Mouse (Mus musculus) CD4-positive, CD25-positive, alpha-beta regulatory T cell, adult 2 months (primary cell): ENCODE data around the gene Babam1.

Experiments
- DNase-seq: peaks from one replicate; pipeline ENCODE4 v3.0.0-alpha.2; 2012; ENCODE audit warnings: low read depth, low spot score

Babam1 gene

DNA sequence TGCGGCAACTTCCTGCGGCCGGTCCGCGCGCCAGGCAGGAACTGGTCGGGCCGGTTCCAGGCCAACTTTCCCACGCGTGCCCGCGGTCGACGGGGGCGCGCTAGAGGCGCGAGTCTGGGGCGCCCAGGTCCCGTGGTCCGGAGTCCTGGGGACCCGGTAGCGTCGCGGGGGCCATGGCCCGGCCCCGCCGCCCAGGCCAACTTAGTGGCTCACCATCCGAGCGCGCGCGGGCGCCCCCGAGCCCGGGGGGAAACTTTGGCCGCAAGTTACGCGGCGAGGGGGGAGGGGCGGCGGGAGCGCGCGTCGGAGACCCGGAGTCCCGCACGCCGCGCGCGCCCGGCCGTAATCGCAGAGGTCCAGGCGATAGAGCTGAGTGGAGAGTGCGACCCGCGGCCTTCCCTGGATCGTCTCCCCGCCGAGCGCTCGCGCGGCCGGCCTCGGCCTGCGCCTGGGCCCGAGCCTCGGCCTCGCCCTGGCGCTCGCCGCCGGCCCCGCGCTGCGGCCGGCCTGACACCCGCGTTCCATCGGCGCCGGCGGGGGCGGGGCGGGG lies 15.2 kb upstream of the Babam1 start, which contains the start of gene Nr2f6:
Nr2f6 (minus strand) TSS at position 540 of the 550 bp plus-strand sequence.
- DNase-seq: no peak

DNA sequence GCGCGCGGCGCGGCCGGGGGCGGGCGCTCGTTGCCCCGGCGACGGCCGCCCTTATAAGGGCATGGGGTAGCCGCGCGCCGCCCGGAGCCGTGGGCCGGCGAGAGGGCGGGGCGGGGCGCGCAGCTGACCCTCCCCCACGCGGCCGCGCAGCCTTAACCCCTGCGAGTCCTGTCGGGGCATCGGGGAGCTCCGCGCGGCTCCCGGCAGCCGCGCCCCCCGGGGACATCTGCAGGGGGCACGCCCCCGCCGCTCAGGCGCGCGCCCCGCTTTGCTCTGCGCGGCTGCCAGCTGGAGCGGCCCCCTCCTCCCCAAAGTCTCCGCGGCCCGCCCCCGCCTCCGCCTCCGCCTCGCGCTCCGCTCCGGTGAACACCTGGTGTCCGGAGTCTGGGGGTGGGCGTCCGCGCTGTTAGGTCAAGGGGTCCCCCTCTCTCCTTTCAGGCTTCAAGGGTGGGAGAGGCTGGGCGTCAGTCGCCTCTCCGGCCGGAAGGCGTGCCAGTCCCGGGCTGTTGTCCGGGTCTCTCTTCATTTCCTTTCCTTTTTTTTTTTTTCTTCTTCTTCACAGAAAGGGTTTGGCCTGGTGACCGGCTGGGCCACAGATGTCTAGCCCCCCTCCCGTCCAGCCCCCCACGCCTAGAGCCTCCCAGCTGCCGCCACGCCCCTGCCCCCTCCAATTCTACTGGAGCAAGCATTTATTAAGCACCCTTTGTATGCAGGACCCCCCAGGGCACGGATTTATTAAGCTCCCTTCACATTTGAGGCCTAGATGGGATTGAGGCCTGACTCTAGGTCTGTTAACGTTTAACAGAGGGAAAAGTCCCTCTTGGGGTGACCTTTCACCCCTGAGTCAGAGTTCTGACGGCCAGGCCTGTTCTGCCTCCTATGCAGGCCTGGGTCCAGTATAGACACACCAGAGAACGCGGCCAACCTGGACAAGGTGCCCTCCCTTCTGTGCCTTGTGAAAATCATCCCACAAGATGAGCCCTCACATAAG lies 14.4 kb upstream of the Babam1 start:
- peak; percentile 82 for DNase-seq

DNA sequence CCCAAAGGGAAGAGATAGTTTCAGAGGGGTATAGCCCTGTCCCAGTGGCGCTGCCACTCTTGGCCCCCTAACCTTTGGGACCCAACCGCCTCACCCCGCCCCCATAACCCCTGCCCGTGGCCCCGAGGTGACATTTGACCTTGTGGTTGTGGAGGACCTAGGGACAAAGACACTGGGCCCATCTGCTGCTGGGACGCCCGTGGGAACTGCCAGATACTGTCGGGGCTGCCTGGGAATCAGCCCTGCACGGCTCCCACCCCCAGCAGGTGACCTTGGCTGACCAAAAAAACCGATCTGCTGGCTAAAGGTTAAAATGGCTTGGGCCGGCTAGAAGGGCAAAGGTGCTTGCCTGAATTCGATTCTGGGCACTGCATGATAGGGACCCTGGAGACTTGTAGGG lies 13.3 kb upstream of the Babam1 start:
- no peak for DNase-seq

DNA sequence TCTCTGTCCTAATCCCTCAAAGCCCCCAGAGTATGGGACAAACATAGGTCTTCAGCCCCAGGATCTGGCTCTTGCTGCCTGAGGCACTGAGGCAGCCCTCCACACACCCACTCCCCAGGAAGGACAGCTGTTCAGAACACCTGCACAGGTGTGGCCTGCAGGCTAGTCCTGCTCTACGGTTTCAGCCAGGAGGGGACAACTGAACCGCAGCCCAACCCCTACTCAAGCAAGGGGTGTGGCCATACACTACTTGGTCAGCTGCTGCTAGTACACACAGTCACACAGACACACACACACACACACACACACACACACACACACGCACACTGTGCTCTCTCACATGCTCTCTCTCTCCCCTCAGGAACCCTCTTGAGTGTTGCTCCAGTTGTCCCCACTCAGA lies 12.8 kb upstream of the Babam1 start:
- no peak for DNase-seq

DNA sequence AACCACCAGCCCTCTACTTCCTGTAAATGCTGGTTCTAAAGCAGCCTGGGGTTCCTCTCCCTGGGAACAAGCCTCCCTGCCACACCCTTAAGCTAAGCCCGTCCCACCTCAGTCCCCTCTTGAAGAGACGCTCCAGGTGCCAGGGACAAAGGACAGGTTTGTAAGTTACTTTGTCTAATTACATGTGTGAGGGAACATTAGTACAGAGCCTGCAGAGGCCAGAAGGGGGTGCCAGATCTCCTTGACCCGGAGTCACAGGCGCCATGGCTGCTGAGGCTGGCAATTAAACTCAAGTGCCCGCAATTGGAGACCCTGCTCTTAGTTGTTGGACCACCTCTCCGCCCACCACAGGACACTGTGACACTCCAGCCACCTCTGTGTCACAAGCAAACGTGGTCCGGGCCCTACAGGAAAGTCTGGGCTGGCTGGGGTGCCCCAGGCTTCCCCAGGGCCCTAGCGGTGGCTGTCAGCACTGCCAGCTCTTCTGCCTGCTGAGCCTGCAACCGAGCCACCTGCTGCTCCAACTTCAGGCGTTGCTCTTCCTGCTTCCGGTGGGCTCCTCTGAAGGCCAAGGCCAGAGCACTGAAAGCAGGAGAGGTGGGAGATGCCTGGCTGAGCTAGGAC lies 11.3 kb upstream of the Babam1 start:
- DNase-seq: no peak

DNA sequence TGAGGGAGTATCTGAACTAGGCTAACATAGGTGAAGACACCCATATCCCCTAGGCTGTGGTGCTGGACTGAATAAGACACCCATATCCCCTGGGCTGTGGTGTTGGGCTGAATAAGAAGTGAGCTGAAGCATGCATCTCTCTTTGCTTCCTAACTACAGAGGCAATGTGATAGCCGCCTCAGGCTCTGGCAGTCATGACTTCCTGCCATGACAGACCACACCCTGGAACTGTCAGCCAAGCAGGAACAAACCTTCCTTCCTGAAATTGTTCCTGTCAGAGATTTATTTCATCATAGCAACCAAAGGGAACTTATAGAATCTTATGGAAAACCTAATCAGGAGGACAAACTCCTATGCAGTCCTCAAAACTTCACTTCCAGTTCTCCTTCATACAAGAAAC lies 8.4 kb upstream of the Babam1 start:
- no peak for DNase-seq

DNA sequence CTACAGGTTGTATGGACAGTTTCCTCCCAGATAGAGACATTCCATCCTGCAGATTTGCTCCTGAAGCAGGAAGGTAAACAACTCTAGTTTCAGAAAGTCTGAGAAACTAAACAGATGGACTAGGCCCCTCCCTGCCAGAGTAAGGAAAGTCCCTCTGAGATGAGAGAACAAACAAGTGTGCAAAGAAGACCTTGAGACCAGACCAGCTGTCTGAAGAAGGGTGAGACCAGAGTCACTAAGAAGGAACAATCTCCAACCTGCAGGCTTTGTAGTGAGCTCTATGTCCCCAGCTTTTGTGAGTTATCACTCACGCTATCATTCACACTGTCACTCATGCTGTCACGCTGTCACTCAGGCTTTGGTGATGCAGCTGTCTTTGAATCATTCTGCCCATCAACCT lies 5.0 kb upstream of the Babam1 start:
- no peak for DNase-seq

DNA sequence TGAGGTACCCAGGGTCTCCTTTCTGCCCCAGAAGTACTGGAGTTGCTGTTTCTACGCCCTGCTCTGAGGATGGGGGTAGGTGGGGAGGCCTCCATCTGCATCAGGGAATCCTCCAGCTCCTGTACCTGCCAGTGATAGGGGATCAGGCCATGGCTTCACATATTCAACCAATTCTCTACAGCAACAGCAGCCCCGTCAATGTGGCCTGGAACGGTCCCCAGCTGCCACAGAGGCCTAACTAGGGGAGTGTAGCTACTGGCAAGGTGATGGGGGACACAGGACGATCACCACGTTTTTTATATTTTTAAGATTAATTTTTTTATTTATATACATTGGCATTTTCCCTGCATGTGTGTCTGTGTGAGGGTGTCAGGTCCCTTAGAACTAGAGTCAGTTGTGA lies 4.3 kb upstream of the Babam1 start:
- no peak for DNase-seq

DNA sequence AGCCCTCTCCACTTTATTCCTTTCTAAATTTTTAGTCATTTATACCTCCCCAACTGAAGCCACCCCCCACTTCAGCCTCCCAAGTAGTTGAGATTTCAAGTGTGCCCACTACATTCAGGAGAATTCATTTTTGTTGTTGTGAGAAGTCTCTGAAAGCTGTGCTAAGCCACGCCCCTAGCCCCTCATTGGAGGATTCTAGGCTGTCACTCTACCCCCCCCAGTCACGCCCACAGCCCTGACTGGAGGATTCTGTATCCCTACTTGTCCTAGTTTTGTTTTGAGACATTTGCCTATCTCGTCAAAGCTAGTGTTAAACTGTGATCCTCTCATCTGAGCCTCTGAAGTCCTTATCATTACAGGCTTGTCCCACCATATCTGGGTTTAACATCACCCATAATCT lies 3.8 kb upstream of the Babam1 start:
- no peak for DNase-seq

DNA sequence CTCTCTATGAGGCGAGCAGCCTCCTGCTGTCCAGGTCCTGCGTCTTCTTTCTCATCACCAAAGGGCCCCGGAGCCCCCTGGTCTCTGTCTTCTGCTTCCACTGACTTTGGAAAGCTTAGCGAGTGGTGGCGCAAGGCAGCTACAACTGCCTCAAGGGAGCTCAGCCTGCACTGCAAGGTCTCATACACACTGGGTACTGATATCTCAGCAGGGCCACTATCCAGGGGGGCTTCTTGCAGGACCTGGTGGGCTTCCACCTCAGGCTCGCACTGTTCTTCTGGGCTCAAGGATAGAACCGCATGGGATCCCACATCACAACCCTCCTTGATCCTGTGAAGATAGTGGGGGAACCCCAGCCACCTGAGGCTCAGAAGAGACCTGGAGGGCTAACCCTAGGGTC lies 2.2 kb upstream of the Babam1 start:
- DNase-seq: no peak

DNA sequence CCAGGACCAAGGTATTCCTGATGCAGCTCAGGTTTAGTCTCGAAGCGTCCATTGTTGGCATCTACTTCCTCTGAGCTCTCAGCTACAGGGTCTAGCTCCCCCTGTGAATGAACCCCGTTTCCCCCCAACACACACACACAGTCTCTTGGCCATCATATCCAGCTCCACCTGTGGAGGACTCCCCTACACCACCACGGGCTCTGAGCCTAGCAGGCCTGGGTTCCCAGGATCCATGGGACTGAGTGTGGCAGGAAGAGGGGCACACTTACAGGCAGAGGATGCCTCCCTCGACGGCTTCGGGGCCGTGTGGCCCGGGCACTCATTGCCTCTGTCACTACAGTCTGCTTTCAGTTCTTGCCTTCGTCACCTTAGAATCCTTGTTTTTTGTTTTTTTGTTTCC lies 1.6 kb upstream of the Babam1 start:
- no peak for DNase-seq

DNA sequence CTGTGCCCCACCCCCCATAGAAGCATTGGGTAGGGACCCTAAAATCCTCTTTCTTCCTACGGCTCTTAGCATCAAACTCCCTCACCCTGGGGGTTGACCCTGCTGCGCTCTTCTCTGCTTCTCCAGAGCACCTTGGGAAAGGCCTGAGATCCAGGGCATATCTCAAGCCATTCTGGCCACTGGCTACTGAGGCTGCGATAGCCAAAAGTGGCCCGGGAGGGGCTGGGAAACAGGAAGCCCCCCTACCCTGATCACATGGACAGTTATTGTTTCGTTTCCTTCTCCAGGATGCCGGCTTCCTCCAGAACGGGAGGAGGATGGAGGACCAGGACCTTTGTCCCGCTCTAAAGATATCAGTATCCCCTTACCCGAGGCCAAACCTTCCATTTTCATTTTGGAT lies 1.0 kb upstream of the Babam1 start, which contains the start of gene Ushbp1:
Ushbp1 (minus strand) TSS at position 174 of the 400 bp plus-strand sequence.
- no peak for DNase-seq

DNA sequence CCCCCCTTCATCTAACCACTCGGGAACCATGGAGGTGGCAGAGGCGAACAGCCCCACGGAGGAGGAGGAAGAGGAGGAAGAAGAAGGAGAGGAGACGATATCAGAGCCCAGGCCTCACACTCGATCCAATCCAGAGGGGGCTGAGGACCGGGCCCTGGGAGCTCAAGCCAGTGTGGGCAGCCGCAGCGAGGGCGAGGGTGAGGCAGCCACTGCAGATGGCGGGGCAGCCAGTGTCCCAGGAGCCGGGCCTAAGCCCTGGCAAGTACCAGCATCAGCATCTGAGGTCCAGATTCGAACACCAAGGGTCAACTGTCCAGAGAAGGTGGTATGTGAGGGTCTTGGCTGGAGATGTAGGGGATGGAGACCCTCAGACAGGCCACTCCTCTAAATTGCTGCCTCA lies 1.0 kb downstream of the Babam1 start:
- no peak for DNase-seq

DNA sequence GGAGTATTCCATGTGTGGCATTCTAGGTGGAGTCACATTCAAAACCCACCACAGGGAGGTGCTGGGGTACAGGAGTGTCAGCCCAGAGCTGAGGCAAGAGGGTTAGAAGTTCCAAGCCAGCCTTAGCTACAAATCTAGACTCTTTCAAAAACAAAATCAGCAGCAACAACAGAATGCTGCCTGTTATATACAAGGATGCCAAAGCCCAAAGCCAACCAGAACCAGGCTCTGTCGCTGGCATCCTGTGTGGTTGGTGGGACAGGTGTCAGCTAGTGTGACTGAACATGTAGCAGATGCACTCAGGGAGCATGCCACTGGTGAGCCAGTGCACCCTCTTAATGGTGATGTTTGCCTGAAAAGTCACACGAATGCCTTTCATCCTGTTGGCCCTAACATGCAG lies 4.2 kb downstream of the Babam1 start:
- DNase-seq: no peak

DNA sequence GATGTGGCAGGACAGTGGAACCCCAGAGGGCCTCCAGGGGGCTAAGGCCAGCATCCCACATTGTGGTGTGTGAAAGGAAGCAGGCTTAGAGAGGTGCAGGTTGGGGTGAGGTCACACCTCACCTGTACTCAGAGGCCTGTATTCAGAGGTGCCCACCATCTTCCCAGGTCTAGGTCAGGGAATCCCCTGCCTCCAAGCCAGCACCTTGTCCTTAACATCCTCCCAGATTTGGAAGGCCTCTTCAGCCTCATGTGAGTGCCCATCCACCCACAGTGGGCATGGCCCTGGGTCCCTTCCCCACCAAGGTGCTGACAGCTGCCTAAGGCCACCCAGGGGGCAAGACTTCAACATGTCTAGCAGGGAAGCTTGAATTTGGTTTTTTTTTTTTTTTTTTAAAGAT lies 4.8 kb downstream of the Babam1 start:
- DNase-seq: no peak

DNA sequence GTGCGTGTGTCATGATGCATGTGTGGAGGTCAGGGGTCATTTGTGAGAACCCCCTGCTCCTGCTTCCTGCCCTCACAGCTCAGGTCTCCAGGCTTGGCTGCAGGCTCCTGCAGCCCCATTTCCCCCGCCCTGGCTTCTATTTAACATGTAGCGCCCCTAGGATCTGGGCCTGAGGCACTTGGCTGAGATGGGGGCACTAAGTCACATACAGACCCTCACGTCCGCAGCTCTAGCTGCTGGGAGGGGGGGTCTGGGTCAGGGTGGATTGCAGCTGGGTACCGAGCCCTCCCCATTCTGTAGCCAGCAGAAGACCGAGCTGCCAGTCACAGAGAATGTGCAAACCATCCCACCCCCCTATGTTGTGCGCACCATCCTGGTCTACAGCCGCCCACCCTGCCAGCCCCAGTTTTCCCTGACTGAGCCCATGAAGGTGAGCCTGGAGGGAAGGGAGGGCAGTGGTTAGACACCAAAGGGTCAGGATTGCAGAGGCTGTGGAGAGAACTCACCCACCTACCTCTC lies 5.8 kb downstream of the Babam1 start:
- no peak for DNase-seq

DNA sequence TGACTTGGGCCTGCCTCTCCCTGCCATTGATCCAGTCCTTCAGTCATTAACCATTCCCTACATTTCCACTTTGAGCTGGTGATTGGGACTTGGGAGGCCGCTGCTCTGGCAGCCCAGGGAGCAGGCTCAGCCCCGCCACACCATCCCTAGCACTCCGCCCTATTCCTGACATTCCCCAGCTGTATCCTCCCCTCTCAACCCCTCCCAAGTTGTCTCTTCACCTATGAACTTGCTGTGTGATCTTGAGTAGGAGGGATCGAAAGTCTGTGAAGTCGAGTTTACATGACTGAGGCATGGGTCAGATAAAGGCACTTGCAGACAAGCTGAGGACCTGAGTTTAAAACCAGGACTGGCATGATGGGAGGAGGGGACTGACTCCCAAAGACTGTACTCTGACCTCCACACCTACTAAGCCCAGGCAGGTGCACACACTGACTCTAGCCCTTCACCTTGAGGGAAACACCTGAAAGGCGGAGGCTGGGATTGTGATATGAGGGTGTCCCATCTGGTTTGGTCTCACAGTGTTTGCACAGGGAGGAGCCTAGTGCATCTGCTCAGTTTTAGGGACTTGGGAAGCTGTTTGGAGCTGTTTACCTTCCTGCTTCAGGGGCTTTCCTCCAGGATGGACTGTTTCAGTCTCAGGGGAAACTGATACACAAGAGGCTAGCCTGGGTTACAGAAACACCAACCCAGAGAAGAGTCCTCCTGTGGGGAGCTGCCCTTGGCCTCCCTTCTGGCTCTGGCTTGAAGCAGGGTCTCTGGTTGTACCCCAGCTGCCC lies 6.6 kb downstream of the Babam1 start:
- no peak for DNase-seq

DNA sequence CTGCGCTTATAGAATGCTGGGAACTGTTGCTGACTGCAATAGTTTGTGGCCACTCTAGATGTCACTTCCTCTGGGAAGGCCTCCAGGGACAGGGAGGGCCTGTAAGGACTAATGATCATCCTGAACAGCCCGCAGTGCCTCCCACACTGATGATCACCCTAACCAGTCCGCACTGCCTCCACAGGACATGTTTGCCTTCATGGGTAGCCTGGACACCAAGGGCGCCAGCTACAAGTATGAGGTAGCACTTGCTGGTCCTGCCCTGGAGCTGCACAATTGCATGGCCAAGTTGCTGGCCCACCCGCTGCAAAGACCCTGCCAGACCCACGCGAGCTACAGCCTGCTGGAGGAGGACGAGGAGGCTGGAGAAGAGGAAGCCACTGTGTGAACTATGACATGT lies 7.3 kb downstream of the Babam1 start:
- no peak for DNase-seq

DNA sequence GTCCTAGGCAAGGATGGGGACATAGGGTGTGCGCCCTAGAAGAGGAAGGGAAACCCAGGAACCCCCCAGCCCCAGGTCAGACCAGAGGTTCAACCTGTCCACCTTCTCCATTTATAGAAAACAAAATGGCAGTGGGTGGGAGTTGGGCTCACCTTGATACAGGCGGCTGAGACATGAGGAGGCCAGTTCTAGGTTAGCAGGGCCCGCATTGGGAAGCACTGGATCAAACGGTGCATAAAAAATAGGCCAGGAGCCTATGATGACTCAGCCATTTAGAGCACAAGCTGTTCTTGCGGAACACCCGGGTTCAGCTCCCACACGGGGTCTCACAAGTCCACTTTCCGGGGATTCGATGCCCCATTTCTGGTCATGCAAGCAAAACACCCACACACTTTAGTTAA lies 8.3 kb downstream of the Babam1 start:
- DNase-seq: no peak

DNA sequence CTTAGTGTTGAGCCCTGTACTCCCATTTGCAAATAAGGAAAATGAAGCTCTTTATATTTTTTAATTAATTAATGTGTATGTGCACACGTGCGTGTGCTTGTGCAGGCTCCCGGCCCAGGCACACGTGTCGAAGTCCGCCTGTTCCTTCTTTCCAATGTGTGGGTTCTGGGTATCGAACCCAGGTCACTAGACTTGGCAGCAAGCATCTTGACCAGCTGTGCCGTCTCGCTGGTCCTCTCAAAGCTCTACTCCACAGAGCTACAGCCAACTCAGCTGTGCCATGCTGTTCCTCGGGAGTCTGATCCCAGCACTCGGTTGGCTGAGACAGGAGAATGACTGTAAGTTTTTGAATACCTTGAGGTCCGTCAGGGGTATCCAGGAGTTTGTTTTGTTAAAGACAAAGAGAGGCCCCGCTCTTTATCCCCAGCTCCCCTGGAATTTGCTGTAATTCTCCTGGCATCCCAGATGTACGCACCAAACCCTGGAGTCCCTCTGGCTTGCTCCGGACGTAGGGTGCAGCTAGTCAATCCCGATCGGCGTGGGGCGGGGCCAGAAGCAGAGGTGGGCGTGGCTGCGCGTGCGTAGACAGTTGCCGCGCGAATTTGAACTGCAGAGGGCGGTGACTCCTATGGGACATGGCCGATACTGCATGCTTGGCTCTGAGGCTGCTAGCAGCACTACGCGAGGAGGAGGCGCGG lies 8.9 kb downstream of the Babam1 start, which contains the start of gene Ankle1:
Ankle1 (plus strand) TSS at position 610 of the 698 bp plus-strand sequence.
- DNase-seq: peak; percentile 97
